In the genomic region with DNA sequence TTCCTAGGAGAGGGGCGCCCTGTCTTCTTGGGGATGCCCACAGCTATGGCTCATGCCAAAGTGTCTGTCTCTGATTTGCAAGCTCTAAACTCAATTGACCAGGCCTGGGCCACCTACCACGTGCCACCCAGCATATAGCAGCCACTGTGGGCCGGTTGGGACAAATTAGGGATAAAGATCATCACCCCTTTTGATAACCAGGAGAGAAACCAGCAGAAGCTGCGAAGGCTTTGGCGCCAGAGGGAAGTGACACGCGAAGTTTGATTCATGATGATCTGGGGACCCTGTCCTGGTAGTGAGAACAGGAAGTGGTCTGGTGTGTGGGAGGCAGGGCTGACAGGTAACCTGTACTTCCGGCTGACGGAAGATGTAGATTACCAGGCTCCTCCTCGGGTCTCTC, we compare ENCODE assay signal across 9 mouse cellular contexts. TPM values are rescaled to one million over a fixed set of nuclear protein-coding genes. Genes with fewer than 3 reads are reported as not detected.
DNase-seq lines count a peak whose midpoint lies in the region; ATAC-seq lines count a peak whose summit lies in the region.
"Had no signal": no experiment of that assay in that cellular context is flagged by ENCODE, and none has a peak within 500 bp of the region (broad histone marks: within the 10 kb centered on the region; RNA-seq: fewer than 3 reads in every experiment).

No protein-coding gene starts in this region.

- H3K9me3 ChIP-seq in kidney, embryonic 15.5 days (replicated peaks) = no peaks in the 10 kb centered on the region
- no peaks in the 10 kb centered on the region for H3K9me3 ChIP-seq in forebrain, embryonic 15.5 days
- H3K9me3 ChIP-seq in liver, embryonic 16.5 days (replicated peaks; ENCODE audit: control insufficient read depth, low read length) = no peaks in the 10 kb centered on the region

- peak overlapping the region; percentile 58; the same call in 1 of the 2 replicates for H3K9ac ChIP-seq in kidney, embryonic 15.5 days
- 0 out of 2 replicates have a peak overlapping the region, but pooled peaks have one; percentile 38 for H3K9ac ChIP-seq in forebrain, embryonic 15.5 days (replicated peaks)
- no peak overlapping the region for H3K9ac ChIP-seq in liver, embryonic 16.5 days (ENCODE audit: low read depth, low read length)

- peak overlapping the region; percentile 58 for H3K4me3 ChIP-seq in kidney, embryonic 15.5 days (replicated peaks)
- H3K4me3 ChIP-seq in forebrain, embryonic 15.5 days = peak overlapping the region; percentile 37
- peak overlapping the region; percentile 28 for H3K4me3 ChIP-seq in liver, embryonic 16.5 days (ENCODE audit: low read depth, low read length)
- H3K4me3 ChIP-seq: myocyte had no signal

- WGBS in kidney, embryonic 15.5 days = 22% methylated on average over 10 of the region's 10 CpGs
- WGBS in forebrain, embryonic 15.5 days = 53% methylated on average over 10 of the region's 10 CpGs
- 10% methylated on average over 10 of the region's 10 CpGs for WGBS in liver, embryonic 16.5 days (ENCODE audit: insufficient replicate concordance)

- H3K27ac ChIP-seq in kidney, embryonic 15.5 days = no peak overlapping the region
- no peak overlapping the region for H3K27ac ChIP-seq in forebrain, embryonic 15.5 days (replicated peaks)
- no peak overlapping the region for H3K27ac ChIP-seq in liver, embryonic 16.5 days (ENCODE audit: low read length)

- H3K4me1 ChIP-seq in kidney, embryonic 15.5 days = peaks cover 42% of the 10 kb centered on the region
- H3K4me1 ChIP-seq in forebrain, embryonic 15.5 days = peaks cover 33% of the 10 kb centered on the region
- peaks cover 4% of the 10 kb centered on the region for H3K4me1 ChIP-seq in liver, embryonic 16.5 days (ENCODE audit: control insufficient read depth, low read depth, low read length)

- no peaks in the 10 kb centered on the region for H3K36me3 ChIP-seq in kidney, embryonic 15.5 days
- no peaks in the 10 kb centered on the region for H3K36me3 ChIP-seq in forebrain, embryonic 15.5 days
- H3K36me3 ChIP-seq in liver, embryonic 16.5 days (ENCODE audit: control insufficient read depth, insufficient read depth) = no peaks in the 10 kb centered on the region

- no peak for ATAC-seq in kidney, embryonic 15.5 days (replicated peaks; ENCODE audit: low FRiP score)
- no peak for ATAC-seq in forebrain, embryonic 15.5 days (replicated peaks)
- 0 out of 2 replicates have a peak, but pooled peaks have one; percentile 12 for ATAC-seq in liver, embryonic 16.5 days (ENCODE audit: low read depth)

- peaks cover 37% of the 10 kb centered on the region for H3K27me3 ChIP-seq in kidney, embryonic 15.5 days
- peaks cover 20% of the 10 kb centered on the region; the same call in 1 of the 2 replicates for H3K27me3 ChIP-seq in forebrain, embryonic 15.5 days
- peaks cover 22% of the 10 kb centered on the region for H3K27me3 ChIP-seq in liver, embryonic 16.5 days (ENCODE audit: control insufficient read depth, insufficient read depth, low read depth, low read length)

- no peak for DNase-seq in kidney, postnatal 10 days
- DNase-seq in spleen, postnatal 36 days (ENCODE audit: low spot score in 2 of 2) = peak; percentile 78
- DNase-seq in layer of hippocampus, adult 9-10 months (ENCODE audit: low spot score) = no peak
- DNase-seq in adipocyte (ENCODE audit: low spot score) = no peak
- DNase-seq in gastrocnemius, postnatal 10 days = no peak

- peak overlapping the region; percentile 85 for H3K4me2 ChIP-seq in kidney, embryonic 15.5 days
- H3K4me2 ChIP-seq in forebrain, embryonic 15.5 days (replicated peaks) = peak overlapping the region; percentile 66
- H3K4me2 ChIP-seq in liver, embryonic 16.5 days (ENCODE audit: low read depth, low read length) = peak overlapping the region; percentile 28

RNA-seq across cellular contexts. Expression of a gene that starts 10.9 kb away (rescaled TPM):
- polyA plus RNA-seq in kidney, embryonic 15.5 days (2015; fragmentation: Nextera tagmentation; extraction: Ambion mirVana) = 2.5 and 2.6 TPM in 2 replicates
- 1.9 TPM in 2 replicates for polyA plus RNA-seq in forebrain, embryonic 15.5 days (2015; fragmentation: Nextera tagmentation; extraction: Ambion mirVana)
- 0.09 and 0.25 TPM in 2 replicates for polyA plus RNA-seq in liver, embryonic 16.5 days (2015; fragmentation: Nextera tagmentation; extraction: Ambion mirVana)
- 10 to 100 TPM in 1 of 2 experiments, 1 to 10 TPM in 1; 8.2 to 12.7 TPM for total RNA-seq in gastrocnemius, postnatal 10 days (2021)

Comparison
In these comparisons a context has a peak if more than half of its experiments do, and no peak if none do; other contexts are left out.
1. H3K4me2 ChIP-seq: peak in every context shown above with its lines; median percentile 85 in kidney, embryonic 15.5 days; 66 in forebrain, embryonic 15.5 days; 28 in liver, embryonic 16.5 days.
2. DNase-seq: peak in spleen, postnatal 36 days (2 of 2); none in kidney, postnatal 10 days (single experiment), layer of hippocampus, adult 9-10 months (single experiment), adipocyte (single experiment) and gastrocnemius, postnatal 10 days (single experiment).
3. Peak in every context shown above with its lines, with median percentiles within 50 percentile points of each other: H3K4me3 ChIP-seq.